Mouse (Mus musculus) MEL (cell line): Measurements from ENCODE around the gene Abca13. TPM values are rescaled to one million over a fixed set of nuclear protein-coding genes. Genes with fewer than 3 reads are reported as not detected.

Source experiments
- DNase-seq: peaks from one replicate; pipeline ENCODE4 v3.0.0; 2011; ENCODE audit warnings: low read depth, low spot score
- H3K27ac ChIP-seq: 2 replicates; pipeline ENCODE4 v1.5.1; 2012; ENCODE audit warnings: low read depth, mild to moderate bottlenecking, control low read depth, low read length, moderate library complexity; ENCODE audit not compliant: control insufficient read depth
- H3K27me3 ChIP-seq, 2 experiments: fragments of 150-350 bp in 1 of 2; sonication (generic) in 1 of 2; 2 replicates each; pipeline ENCODE4 v1.6.1; 2012; ENCODE audit warnings: low read length in 2 of 2, mild to moderate bottlenecking in 2 of 2, improper control_type of control experiment in 1 of 2, moderate library complexity in 1 of 2; ENCODE audit not compliant: insufficient read depth in 2 of 2, control insufficient read depth in 1 of 2
- H3K36me3 ChIP-seq, 2 experiments: 2 replicates each; pipeline ENCODE4 v1.6.1; 2012 to 2014; ENCODE audit warnings: low read length in 2 of 2, improper control_type of control experiment in 1 of 2, inconsistent platforms in 1 of 2, mild to moderate bottlenecking in 1 of 2; ENCODE audit not compliant: insufficient read depth in 2 of 2, control insufficient read depth in 1 of 2
- H3K4me1 ChIP-seq, 2 experiments: fragments of 150-350 bp in 1 of 2; sonication (generic) in 1 of 2; 2 replicates each; pipeline ENCODE4 v1.6.1; 2012; ENCODE audit warnings: low read length in 2 of 2, improper control_type of control experiment in 1 of 2, mild to moderate bottlenecking in 1 of 2; ENCODE audit not compliant: insufficient read depth in 2 of 2, control insufficient read depth in 1 of 2
- H3K4me3 ChIP-seq, 2 experiments: fragments of 150-350 bp in 1 of 2; sonication (generic) in 1 of 2; 2 replicates each; pipeline ENCODE4 v1.5.1; 2012; ENCODE audit warnings: low read depth in 2 of 2, low read length in 2 of 2, mild to moderate bottlenecking in 2 of 2, moderate library complexity in 2 of 2, control low read depth in 1 of 2, improper control_type of control experiment in 1 of 2; ENCODE audit not compliant: control insufficient read depth in 1 of 2, insufficient read depth in 1 of 2
- H3K79me2 ChIP-seq: 2 replicates; pipeline ENCODE4 v1.6.1; 2012; ENCODE audit warnings: mild to moderate bottlenecking, low read length, moderate library complexity; ENCODE audit not compliant: control insufficient read depth, poor library complexity, insufficient read depth
- H3K9ac ChIP-seq: 2 replicates; pipeline ENCODE4 v1.6.1; 2012; ENCODE audit warnings: low read depth, mild to moderate bottlenecking, control low read depth, low read length, moderate library complexity; ENCODE audit not compliant: control insufficient read depth, poor library complexity, severe bottlenecking
- H3K9me3 ChIP-seq: fragments of 150-350 bp; sonication (generic); replicated peaks from 2 replicates; pipeline ENCODE4 v1.6.1; 2012; ENCODE audit warnings: mild to moderate bottlenecking, low read length, improper control_type of control experiment, moderate library complexity; ENCODE audit not compliant: insufficient read depth
- BHLHE40 ChIP-seq: IDR thresholded peaks from 2 replicates; pipeline ENCODE4 v1.6.1; 2012; ENCODE audit warnings: low read depth, mild to moderate bottlenecking, inconsistent platforms, low read length, improper control_type of control experiment, borderline replicate concordance
- EP300 ChIP-seq, 2 experiments: IDR thresholded peaks; 2 replicates each; pipeline ENCODE4 v1.6.1; 2011; ENCODE audit warnings: improper control_type of control experiment in 2 of 2, low read length in 2 of 2, low read depth in 1 of 2, mild to moderate bottlenecking in 1 of 2
- GABPA ChIP-seq: IDR thresholded peaks from 2 replicates; pipeline ENCODE4 v1.6.1; 2012; ENCODE audit warnings: low read depth, mild to moderate bottlenecking, inconsistent platforms, low read length, improper control_type of control experiment, moderate library complexity
- GATA1 ChIP-seq: IDR thresholded peaks from 2 replicates; pipeline ENCODE4 v1.6.1; 2011; ENCODE audit warnings: low read depth, low read length, improper control_type of control experiment
- KAT2A ChIP-seq: conservative IDR thresholded peaks from 2 replicates; pipeline ENCODE4 v1.6.1; 2012; ENCODE audit warnings: low read depth, low read length, improper control_type of control experiment, inconsistent platforms
- MAX ChIP-seq: IDR thresholded peaks from 2 replicates; pipeline ENCODE4 v1.6.1; 2011; ENCODE audit warnings: low read length, improper control_type of control experiment
- MAZ ChIP-seq: IDR thresholded peaks from 2 replicates; pipeline ENCODE4 v1.6.1; 2012; ENCODE audit warnings: low read depth, mild to moderate bottlenecking, inconsistent platforms, low read length, improper control_type of control experiment
- MEF2A ChIP-seq: IDR thresholded peaks from 2 replicates; pipeline ENCODE4 v1.6.1; 2014; ENCODE audit warnings: low read depth, mild to moderate bottlenecking, inconsistent platforms, low read length, improper control_type of control experiment; ENCODE audit not compliant: poor library complexity, insufficient replicate concordance, severe bottlenecking; ENCODE audit errors: extremely low read depth
- MXI1 ChIP-seq: IDR thresholded peaks from 2 replicates; pipeline ENCODE4 v1.6.1; 2011; ENCODE audit warnings: mild to moderate bottlenecking, low read depth, low read length, improper control_type of control experiment
- POLR2A ChIP-seq, 2 experiments: IDR thresholded peaks; 2 replicates each; pipeline ENCODE4 v1.6.1; 2011 to 2012; ENCODE audit warnings: low read length in 2 of 2, mild to moderate bottlenecking in 2 of 2, control low read depth in 1 of 2, improper control_type of control experiment in 1 of 2, low read depth in 1 of 2, moderate library complexity in 1 of 2; ENCODE audit not compliant: control insufficient read depth in 1 of 2, insufficient read depth in 1 of 2, poor library complexity in 1 of 2
- POLR2AphosphoS5 ChIP-seq: IDR thresholded peaks from 2 replicates; pipeline ENCODE4 v1.6.1; 2012; ENCODE audit warnings: low read depth, borderline replicate concordance, mild to moderate bottlenecking, inconsistent platforms, low read length, moderate library complexity, mixed read lengths
- RAD21 ChIP-seq: IDR thresholded peaks from 2 replicates; pipeline ENCODE4 v1.6.1; 2011; ENCODE audit warnings: mild to moderate bottlenecking, low read depth, low read length, improper control_type of control experiment
- TCF12 ChIP-seq: IDR thresholded peaks from 2 replicates; pipeline ENCODE4 v1.6.1; 2014; ENCODE audit warnings: low read depth, mild to moderate bottlenecking, inconsistent platforms, low read length, improper control_type of control experiment, moderate library complexity
- USF1 ChIP-seq: IDR thresholded peaks from 2 replicates; pipeline ENCODE4 v1.6.1; 2014; ENCODE audit warnings: low read depth, mild to moderate bottlenecking, inconsistent platforms, low read length, improper control_type of control experiment, moderate library complexity
- USF2 ChIP-seq, 2 experiments: IDR thresholded peaks; 2 replicates each; pipeline ENCODE4 v1.6.1; 2011 to 2012; ENCODE audit warnings: improper control_type of control experiment in 2 of 2, low read length in 2 of 2, borderline replicate concordance in 1 of 2, inconsistent platforms in 1 of 2, low read depth in 1 of 2, mild to moderate bottlenecking in 1 of 2; ENCODE audit not compliant: insufficient read depth in 1 of 2
- ZMIZ1 ChIP-seq: IDR thresholded peaks from 2 replicates; pipeline ENCODE4 v1.6.1; 2012; ENCODE audit warnings: low read depth, mild to moderate bottlenecking, inconsistent platforms, low read length, improper control_type of control experiment, moderate library complexity
- polyA plus RNA-seq, 2 experiments: library from polyadenylated mRNA; stranded (reverse) in 1 of 2; unstranded in 1 of 2; fragments of >175 nt in 1 of 2; fragments of >200 nt in 1 of 2; gene quantifications; 2 replicates each; pipeline versions ENCODE4 v1.2.1 to v1.2.4; 2012; ENCODE audit warnings: low replicate concordance in 2 of 2, low read depth in 1 of 2; ENCODE audit not compliant: insufficient read length in 2 of 2, insufficient read depth in 1 of 2, missing spikeins in 1 of 2
- total RNA-seq: library from RNA; depleted of rRNA; stranded (reverse); fragments of 300-350 nt; gene quantifications from 2 replicates; pipeline ENCODE4 v1.2.3, GENCODE M21; 2012

Abca13 gene
- total and polyA plus RNA-seq, 3 experiments: not detected

DNA sequence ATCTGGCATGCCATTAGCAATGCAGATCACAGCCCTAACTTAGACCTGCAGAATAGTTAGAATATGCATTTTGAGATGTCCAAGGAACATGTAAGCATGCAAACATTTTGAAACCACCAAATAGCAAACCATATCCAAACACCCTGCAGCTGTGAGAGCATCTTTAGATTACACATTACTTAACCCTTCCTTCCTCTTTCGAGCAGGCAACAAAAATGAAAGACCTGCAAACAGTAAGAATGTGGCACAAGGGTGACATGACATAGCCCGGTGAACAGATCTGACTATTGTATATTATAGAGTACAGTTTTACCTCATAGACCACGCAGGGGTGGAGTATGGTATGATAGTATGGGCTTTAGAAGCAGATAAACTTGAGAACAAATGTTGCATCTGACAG lies 93.5 kb downstream of the Abca13 start:
- Histone ChIP-seq H3K27ac (no peak overlapping the region), H3K9me3 (no peaks in the 10 kb centered on the region), H3K4me3 (no peak overlapping the region), H3K27me3 (no peaks in the 10 kb centered on the region), H3K36me3 (no peaks in the 10 kb centered on the region), H3K79me2 (no peaks in the 10 kb centered on the region), H3K9ac (no peak overlapping the region), H3K4me1 (no peaks in the 10 kb centered on the region)
- TF ChIP-seq TCF12 (no peak), BHLHE40 (no peak), GATA1 (no peak), USF1 (no peak), GABPA (no peak), EP300 (IDR thresholded peaks at IDR 0.05; ENCODE audit: low read depth in 1 of 2, low read length in 2 of 2) (no peak)
- DNase-seq: no peak

DNA sequence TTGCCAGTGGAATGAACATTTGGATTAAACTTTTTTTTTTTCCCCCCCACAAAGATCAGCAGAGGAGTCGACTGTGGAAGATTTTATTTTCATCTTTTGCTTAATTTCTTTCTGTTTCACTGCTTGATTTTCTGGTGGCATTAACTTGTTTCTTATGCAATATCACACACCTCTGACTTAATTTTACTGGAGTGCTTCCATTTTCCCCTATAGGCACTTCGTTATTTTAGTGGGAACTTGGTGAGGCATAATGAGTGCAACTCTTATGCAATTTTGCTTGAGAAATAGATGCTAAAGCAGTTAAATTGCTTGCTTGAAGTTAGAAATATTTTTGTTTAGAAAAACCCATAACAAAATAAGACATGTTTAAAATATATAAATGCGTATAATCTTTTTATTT lies 94.0 kb downstream of the Abca13 start:
- H3K4me1 ChIP-seq: no peaks in the 10 kb centered on the region
- H3K4me3 ChIP-seq: no peak overlapping the region
- no peak overlapping the region for H3K9ac ChIP-seq
- H3K27me3 ChIP-seq: no peaks in the 10 kb centered on the region
- no peaks in the 10 kb centered on the region for H3K9me3 ChIP-seq
- TF ChIP-seq RAD21: no peak
- no peak for TF ChIP-seq MXI1
- TF ChIP-seq KAT2A: no peak
- TF ChIP-seq MAX: no peak
- no peak for TF ChIP-seq BHLHE40
- no peak for TF ChIP-seq MAZ
- TF ChIP-seq ZMIZ1: no peak
- TF ChIP-seq POLR2AphosphoS5: no peak
- TF ChIP-seq MEF2A: no peak
- no peak for TF ChIP-seq POLR2A (IDR thresholded peaks at IDR 0.05; ENCODE audit: control insufficient read depth in 1 of 2, insufficient read depth in 1 of 2, low read depth in 1 of 2, low read length in 2 of 2, poor library complexity in 1 of 2)
- no peak for TF ChIP-seq USF2 (IDR thresholded peaks at IDR 0.05; ENCODE audit: borderline replicate concordance in 1 of 2, insufficient read depth in 1 of 2, low read depth in 1 of 2, low read length in 2 of 2)
- DNase-seq: no peak
- H3K79me2 ChIP-seq: no peaks in the 10 kb centered on the region
- H3K36me3 ChIP-seq: no peaks in the 10 kb centered on the region
- no peak overlapping the region for H3K27ac ChIP-seq
